Mouse (Mus musculus): Measurements from ENCODE around the gene Ppp1r12a. TPM values are rescaled to one million over a fixed set of nuclear protein-coding genes. Genes with fewer than 3 reads are reported as not detected.
A peak's percentile ranks its signal among the peaks of the same experiment; 100 is the strongest.

Gene Ppp1r12a
- polyA plus RNA-seq, 1 experiment from 2014 or later: 83.3 TPM

GRCm38 (mm10) chr10:108159002-108159401 lies 3.0 kb upstream of the Ppp1r12a start:
- no peak for DNase-seq (ENCODE audit: low spot score)

DNA sequence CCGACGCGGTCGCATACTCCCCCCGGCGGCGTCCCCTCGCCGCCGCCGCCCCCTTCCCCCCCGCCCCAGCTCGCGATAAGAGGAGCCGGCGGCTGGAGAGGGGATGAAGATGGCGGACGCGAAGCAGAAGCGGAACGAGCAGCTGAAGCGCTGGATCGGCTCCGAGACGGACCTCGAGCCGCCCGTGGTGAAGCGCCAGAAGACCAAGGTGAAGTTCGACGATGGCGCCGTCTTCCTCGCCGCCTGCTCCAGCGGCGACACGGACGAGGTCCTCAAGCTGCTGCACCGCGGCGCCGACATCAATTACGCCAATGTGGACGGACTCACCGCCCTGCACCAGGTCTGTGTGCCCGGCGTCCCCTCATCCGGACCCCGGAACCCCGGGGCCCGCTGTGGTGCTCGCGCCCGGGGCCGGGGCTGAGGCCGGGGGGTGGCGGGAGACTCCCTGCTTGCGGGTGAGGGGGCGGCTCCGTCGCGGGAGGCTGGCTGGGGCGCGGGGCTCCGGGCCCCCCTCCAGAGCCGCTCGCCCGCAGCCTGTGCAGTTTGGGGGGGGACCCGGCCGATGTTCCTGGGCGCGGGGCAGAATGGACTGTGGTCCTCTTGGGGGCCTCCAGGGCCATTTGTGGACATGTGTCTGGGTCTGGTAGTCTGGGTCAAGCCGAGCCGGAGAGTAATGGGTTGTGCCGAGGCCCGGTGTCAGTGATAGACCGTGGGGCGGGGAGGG lies 466 bp downstream of the Ppp1r12a start:
- DNase-seq (ENCODE audit: low spot score): peak; percentile 44

GRCm38 (mm10) chr10:108163021-108163410 lies 1.0 kb downstream of the Ppp1r12a start:
- DNase-seq (ENCODE audit: low spot score): peak; percentile 16

GRCm38 (mm10) chr10:108163451-108163850 lies 1.5 kb downstream of the Ppp1r12a start:
- DNase-seq (ENCODE audit: low spot score): no peak

- DNase-seq (ENCODE audit: low spot score): peak; percentile 77
Observed at GRCm38 (mm10) chr10:108167823-108168222, 5.8 kb downstream of the Ppp1r12a start.

DNA sequence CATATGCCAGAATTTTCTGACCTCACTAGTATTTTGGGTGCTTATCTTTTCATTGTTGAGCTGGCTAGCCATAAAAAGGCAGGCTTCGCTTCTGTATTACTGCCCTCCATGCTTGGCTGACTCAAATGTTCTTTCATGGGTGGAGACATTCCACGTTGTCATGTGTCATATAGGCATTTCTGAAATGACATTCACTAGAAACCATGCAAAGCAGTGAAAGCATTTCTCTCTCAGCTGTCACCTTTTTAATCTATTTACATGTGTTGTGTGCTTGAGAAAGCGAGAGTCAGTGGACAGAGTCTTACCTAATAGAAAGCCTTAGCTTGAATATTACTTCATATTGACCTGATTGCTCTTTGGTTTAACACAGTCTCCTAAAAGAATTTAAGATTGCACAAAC lies 8.8 kb downstream of the Ppp1r12a start:
- no peak for DNase-seq (ENCODE audit: low spot score)

- no peak for DNase-seq (ENCODE audit: low spot score)
Observed at GRCm38 (mm10) chr10:108171637-108172036, 9.6 kb downstream of the Ppp1r12a start.

GRCm38 (mm10) chr10:108172817-108173563 lies 11.0 kb downstream of the Ppp1r12a start:
- DNase-seq (ENCODE audit: low spot score): no peak

DNA sequence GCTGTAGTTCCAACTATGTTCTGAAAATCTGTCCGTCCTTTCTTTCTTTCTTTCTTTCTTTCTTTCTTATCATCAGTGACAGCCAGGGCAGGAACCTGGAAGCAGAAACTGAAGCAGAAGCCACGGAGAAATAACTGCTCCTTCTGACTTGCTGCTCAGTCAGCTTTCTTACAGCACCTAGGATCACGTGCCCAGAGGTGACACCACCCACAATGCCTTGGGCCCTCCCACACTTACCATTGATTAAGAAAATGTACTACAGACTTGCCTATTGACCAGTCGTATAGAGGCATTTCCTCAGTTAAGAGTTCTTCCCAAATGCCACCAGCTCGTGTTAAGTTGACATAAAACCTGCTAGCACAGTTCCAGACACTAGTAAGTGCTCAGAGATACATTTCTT lies 12.1 kb downstream of the Ppp1r12a start:
- no peak for DNase-seq (ENCODE audit: low spot score)

DNA sequence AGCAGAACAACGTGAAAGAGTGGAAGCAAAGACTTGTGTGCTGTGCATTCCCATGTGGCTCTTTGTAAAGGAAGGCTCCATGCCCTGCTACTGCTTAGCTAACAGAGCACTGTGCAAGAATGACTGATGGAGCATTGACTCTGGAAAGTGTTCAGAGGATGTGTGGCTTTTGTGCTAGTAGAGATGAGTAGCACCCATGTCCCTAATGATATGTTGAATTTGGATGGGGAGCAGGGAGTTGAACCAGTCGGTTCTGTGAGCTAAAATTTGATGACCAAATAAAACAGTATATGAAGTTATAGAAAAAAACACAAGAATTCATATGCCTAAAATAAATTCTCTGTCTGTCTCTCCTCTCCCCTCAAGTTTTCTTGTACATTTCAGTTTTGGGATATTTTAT lies 13.9 kb downstream of the Ppp1r12a start:
- no peak for DNase-seq (ENCODE audit: low spot score)

GRCm38 (mm10) chr10:108178285-108178848 lies 16.4 kb downstream of the Ppp1r12a start:
- peak; percentile 7 for DNase-seq (ENCODE audit: low spot score)

GRCm38 (mm10) chr10:108179404-108179803 lies 17.4 kb downstream of the Ppp1r12a start:
- DNase-seq (ENCODE audit: low spot score): no peak

- no peak for DNase-seq (ENCODE audit: low spot score)
Observed at GRCm38 (mm10) chr10:108180313-108180712, 18.3 kb downstream of the Ppp1r12a start.

GRCm38 (mm10) chr10:108181893-108182292 lies 19.9 kb downstream of the Ppp1r12a start:
- DNase-seq (ENCODE audit: low spot score): no peak

DNA sequence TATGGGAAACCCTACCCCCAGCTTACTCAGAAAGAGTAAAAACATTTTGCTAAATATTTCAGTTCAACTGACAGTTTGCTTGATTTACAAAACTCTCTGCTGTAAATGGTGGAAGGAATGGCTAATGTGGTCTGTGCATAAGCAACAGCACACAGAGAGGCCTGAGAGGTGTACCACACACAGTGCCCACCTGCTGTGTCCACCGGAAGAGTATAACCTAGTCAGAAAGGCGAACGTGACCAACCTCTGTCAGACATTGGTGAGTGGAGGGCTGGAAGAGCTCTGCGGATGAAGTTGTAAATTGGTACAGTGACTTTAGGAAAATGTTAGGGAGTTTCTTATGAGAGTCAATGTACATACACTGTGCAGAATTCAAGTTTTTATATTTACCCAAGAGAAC lies 20.4 kb downstream of the Ppp1r12a start:
- no peak for DNase-seq (ENCODE audit: low spot score)

GRCm38 (mm10) chr10:108184763-108185162 lies 22.8 kb downstream of the Ppp1r12a start:
- DNase-seq (ENCODE audit: low spot score): no peak

DNA sequence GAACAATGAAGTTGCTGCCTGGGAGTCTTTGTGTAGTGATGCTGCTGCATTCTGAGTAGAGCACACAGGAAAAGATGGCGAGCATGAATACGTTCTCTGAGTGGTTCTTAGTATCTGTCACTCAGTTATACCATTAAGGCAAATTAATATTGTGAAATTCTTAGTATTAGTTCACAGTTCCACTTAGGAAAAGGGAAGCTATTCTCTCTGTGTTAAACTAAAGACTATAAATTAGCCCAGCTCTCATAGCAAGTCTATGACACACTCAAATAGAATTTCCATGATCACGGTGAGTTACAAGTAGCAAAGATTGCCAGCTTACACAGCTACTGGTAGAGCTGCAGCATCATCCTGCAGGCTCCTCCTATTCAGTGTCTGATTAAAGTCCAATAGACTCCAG lies 23.3 kb downstream of the Ppp1r12a start:
- DNase-seq (ENCODE audit: low spot score): no peak

GRCm38 (mm10) chr10:108189303-108189702 lies 27.3 kb downstream of the Ppp1r12a start:
- DNase-seq (ENCODE audit: low spot score): no peak

DNA sequence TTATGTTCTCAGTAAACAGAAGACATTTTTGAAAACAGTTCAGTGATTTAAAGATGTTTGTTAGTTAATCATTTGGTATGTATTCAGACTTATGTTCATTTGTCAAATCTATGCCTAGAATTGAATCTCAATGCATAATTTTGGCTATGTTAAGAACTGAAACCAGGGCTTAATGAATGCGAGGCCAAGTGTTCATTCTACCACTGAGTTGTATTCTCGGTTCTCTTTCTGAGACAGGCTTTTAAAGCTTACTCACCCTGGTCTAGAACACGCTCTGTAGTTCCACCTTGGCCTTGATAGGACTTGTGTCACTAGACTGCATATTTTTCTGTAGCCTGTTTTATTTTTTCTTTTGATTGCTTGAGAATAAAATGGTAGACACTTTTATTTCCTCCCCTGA lies 28.0 kb downstream of the Ppp1r12a start:
- no peak for DNase-seq (ENCODE audit: low spot score)

GRCm38 (mm10) chr10:108190626-108191025 lies 28.6 kb downstream of the Ppp1r12a start:
- no peak for DNase-seq (ENCODE audit: low spot score)

GRCm38 (mm10) chr10:108191381-108191787 lies 29.4 kb downstream of the Ppp1r12a start:
- DNase-seq (ENCODE audit: low spot score): no peak

DNA sequence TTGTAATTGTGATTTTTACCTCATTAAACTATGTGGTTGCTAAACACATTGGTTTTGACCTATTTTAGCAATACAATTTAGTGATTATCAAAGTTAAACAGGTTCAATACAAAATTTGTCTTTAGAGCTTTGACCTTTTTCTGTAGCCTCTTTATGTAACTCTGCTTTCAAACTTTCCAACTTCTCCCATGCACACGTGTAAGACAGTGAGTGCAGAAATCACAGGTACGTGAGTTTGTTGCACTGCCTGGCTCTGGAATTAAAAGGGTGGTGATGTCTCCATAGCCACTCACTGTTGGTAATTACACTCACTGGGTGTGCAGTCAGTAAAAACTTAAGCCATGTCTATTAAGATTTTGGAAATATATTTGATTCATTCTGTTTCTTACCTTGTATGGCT lies 30.3 kb downstream of the Ppp1r12a start:
- DNase-seq (ENCODE audit: low spot score): no peak
